Mouse (Mus musculus): Measurements from ENCODE around the gene Wdr41. TPM values are rescaled to one million over a fixed set of nuclear protein-coding genes. Genes with fewer than 3 reads are reported as not detected.

The Wdr41 gene
- polyA plus RNA-seq, 1 experiment from 2014 or later = 21.5 TPM

DNA sequence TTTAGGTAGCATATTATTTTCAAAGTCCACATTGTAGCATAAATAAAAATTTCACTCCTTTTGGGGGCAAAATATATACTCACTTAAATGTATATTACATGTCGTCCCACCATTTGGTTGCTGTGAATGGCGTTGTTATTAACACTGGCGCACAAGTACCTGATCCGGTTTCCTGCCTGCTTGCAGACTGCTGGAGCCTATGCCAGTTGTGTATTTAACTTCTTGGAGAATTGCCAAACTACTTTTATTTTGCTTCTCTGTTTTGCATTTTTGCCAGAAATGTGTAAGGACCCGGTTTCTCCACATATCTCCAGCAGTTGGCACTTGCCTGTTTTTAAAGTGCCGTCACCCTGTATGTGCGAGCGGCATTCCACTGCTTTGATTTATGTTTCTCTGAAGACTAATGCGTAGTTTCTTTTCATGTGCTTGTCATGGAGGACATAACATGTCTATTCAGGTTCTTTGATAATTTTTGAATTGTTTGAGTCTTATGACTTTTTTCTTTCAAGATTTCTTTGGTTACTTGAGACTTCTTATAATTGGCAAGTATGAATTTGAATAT is 6.1 kb upstream of the Wdr41 start:
- Histone ChIP-seq H3K9me3 (ENCODE audit: low read depth, low read length) (no peaks in the 10 kb centered on the region), H3K4me3 (ENCODE audit: low read depth, low read length) (no peak overlapping the region), H3K27me3 (ENCODE audit: insufficient read depth, low read length) (no peaks in the 10 kb centered on the region), H3K9ac (no peak overlapping the region), H3K4me2 (no peak overlapping the region), H3K27ac (ENCODE audit: low read depth) (no peak overlapping the region), H3K36me3 (ENCODE audit: insufficient read depth) (no peaks in the 10 kb centered on the region), H3K4me1 (ENCODE audit: insufficient read depth) (no peaks in the 10 kb centered on the region)
- 38% methylated on average over 9 of the region's 9 CpGs for WGBS
- ATAC-seq (ENCODE audit: insufficient read depth) (0 out of 2 replicates have a peak, but pooled peaks have one; percentile 49), DNase-seq (peak; percentile 68)
- TF ChIP-seq CTCF (IDR thresholded peaks at IDR 0.05; ENCODE audit: low read depth) = no peak

DNA sequence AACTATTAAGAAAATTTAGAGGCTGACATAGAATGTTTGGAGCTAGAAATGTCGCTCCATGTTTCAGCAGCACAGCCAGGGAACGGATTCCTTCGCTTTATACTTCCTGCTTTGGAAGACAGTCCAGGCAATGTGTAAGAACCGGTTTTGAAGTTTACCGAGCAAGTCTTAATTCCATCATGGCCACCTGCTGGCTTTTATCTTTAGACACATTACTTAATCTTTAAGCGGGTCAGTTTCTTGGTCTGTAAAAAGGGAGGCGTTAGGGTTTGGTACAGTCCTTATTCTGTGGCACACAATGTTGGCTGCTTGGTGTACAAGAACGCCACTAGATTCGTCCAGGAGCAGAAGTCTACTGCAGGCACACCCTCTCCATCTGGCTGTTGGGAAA is 321 bp upstream of the Wdr41 start:
- no peaks in the 10 kb centered on the region; the same call in 1 of the 2 replicates for H3K36me3 ChIP-seq (ENCODE audit: insufficient read depth)
- H3K9me3 ChIP-seq (ENCODE audit: low read depth, low read length) = no peaks in the 10 kb centered on the region
- H3K9ac ChIP-seq = peak overlapping the region; percentile 97
- peak overlapping the region; percentile 69 for H3K4me3 ChIP-seq (ENCODE audit: low read depth, low read length)
- peak overlapping the region; percentile 96 for H3K27ac ChIP-seq (ENCODE audit: low read depth)
- ATAC-seq (ENCODE audit: insufficient read depth) (peak; percentile 42), DNase-seq (no peak)
- WGBS = 11% methylated on average over 9 of the region's 9 CpGs
- H3K4me1 ChIP-seq (ENCODE audit: insufficient read depth) = no peaks in the 10 kb centered on the region; the same call in 1 of the 2 replicates
- no peak for TF ChIP-seq CTCF (IDR thresholded peaks at IDR 0.05; ENCODE audit: low read depth)
- no peaks in the 10 kb centered on the region for H3K27me3 ChIP-seq (ENCODE audit: insufficient read depth, low read length)
- peak overlapping the region; percentile 61 for H3K4me2 ChIP-seq

DNA sequence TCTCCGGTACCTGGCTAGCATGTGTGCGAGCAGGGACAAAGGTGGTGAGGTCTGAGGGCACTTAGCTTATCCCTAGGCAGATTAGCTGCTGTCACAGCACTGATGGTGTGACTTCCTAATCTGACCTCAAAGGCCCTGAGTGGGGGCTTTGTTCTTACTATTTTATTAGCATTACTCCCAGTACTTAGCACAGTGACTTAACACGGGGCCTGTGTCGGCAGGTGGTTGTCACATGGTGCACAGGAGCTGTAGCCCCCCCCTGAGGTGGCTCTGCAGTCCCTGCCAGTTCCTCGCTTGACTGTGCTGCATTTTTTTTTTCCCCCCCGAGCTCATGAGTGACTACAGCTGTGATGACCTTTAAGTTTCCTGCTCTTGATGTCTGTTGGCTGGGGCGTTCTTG is 2.9 kb downstream of the Wdr41 start:
- H3K4me1 ChIP-seq (ENCODE audit: insufficient read depth) = no peaks in the 10 kb centered on the region; the same call in 1 of the 2 replicates
- H3K9ac ChIP-seq = no peak overlapping the region
- DNase-seq (peak; percentile 8), ATAC-seq (ENCODE audit: insufficient read depth) (no peak)
- H3K4me2 ChIP-seq = no peak overlapping the region
- no peaks in the 10 kb centered on the region for H3K9me3 ChIP-seq (ENCODE audit: low read depth, low read length)
- 28% methylated on average over 7 of the region's 7 CpGs for WGBS
- no peak overlapping the region for H3K4me3 ChIP-seq (ENCODE audit: low read depth, low read length)
- no peak for TF ChIP-seq CTCF (IDR thresholded peaks at IDR 0.05; ENCODE audit: low read depth)
- H3K27me3 ChIP-seq (ENCODE audit: insufficient read depth, low read length) = no peaks in the 10 kb centered on the region
- H3K36me3 ChIP-seq (ENCODE audit: insufficient read depth) = no peaks in the 10 kb centered on the region; the same call in 1 of the 2 replicates
- no peak overlapping the region for H3K27ac ChIP-seq (ENCODE audit: low read depth)

DNA sequence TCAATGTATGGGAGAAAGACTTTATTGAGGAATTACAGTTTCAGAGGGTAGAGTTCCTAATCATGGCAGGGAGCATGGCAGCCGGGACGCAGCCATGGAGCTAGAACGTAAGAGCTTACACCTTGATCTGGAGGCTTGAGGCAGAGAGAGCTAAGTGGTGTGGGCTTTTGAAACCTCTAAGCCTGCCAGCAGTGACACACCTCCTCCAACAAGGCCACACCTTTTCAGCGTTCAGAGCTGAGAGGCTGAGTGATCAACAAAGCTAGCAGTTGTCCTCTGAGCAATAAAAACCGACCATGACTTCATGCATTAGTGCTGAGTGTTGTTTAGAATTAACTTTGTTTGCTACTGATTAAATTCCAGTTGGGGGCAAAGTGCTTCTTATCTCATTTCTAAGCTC is 14.4 kb downstream of the Wdr41 start:
- H3K4me1 ChIP-seq (ENCODE audit: insufficient read depth) = no peaks in the 10 kb centered on the region
- no peaks in the 10 kb centered on the region for H3K9me3 ChIP-seq (ENCODE audit: low read depth, low read length)
- no peaks in the 10 kb centered on the region for H3K36me3 ChIP-seq (ENCODE audit: insufficient read depth)
- no peak overlapping the region for H3K9ac ChIP-seq
- no peaks in the 10 kb centered on the region for H3K27me3 ChIP-seq (ENCODE audit: insufficient read depth, low read length)
- 43% methylated on average over 5 of the region's 5 CpGs for WGBS
- no peak for DNase-seq
- no peak for ATAC-seq (ENCODE audit: insufficient read depth)
- H3K4me2 ChIP-seq = no peak overlapping the region
- H3K4me3 ChIP-seq (ENCODE audit: low read depth, low read length) = no peak overlapping the region
- no peak for TF ChIP-seq CTCF (IDR thresholded peaks at IDR 0.05; ENCODE audit: low read depth)
- no peak overlapping the region for H3K27ac ChIP-seq (ENCODE audit: low read depth)

DNA sequence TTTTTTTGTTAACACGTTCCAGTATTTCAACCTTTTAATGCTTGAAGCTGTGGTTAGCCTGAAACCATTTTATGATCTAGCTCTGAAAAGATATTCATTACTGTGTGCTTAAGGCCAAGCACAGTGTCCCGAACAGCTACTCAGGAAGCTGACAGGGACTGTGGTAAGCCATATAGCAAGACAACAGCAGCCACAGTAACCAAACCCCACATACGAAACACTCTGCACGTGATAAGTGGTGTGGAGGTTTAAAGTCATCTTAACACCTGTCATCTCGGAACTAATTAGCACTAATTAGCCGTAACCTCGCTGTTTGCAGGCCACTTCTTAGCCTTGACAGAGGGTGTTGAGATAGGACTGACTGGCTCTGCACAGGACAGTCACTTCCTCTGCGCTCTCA is 31.1 kb downstream of the Wdr41 start:
- no peak overlapping the region for H3K27ac ChIP-seq (ENCODE audit: low read depth)
- ATAC-seq (ENCODE audit: insufficient read depth) (no peak), DNase-seq (no peak)
- no peak overlapping the region for H3K9ac ChIP-seq
- no peaks in the 10 kb centered on the region for H3K4me1 ChIP-seq (ENCODE audit: insufficient read depth)
- H3K9me3 ChIP-seq (ENCODE audit: low read depth, low read length) = no peaks in the 10 kb centered on the region
- no peak for TF ChIP-seq CTCF (IDR thresholded peaks at IDR 0.05; ENCODE audit: low read depth)
- H3K36me3 ChIP-seq (ENCODE audit: insufficient read depth) = peaks cover 8% of the 10 kb centered on the region; the same call in 1 of the 2 replicates
- H3K4me2 ChIP-seq = no peak overlapping the region
- WGBS = 79% methylated on average over 8 of the region's 8 CpGs
- H3K27me3 ChIP-seq (ENCODE audit: insufficient read depth, low read length) = no peaks in the 10 kb centered on the region
- H3K4me3 ChIP-seq (ENCODE audit: low read depth, low read length) = no peak overlapping the region

DNA sequence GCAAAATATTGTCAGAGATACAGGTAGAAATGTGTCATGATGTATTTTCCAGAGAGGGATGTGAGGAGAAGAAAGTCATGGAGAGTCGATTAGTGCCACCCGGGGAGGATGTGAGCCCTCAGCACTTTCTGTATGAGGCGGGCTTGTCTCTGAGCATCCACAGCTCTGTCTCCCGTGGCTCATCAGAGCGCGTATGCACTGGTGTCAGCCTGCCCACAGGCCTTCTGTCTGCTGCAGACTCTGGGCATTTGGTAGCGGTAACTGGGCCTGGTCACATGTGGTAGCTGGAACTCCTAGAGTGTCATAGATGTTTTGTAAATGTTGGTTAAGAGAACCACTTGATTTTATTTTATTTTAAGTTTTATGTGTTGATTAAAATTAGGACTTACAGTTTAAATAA is 33.1 kb downstream of the Wdr41 start:
- ATAC-seq (ENCODE audit: insufficient read depth) (no peak), DNase-seq (no peak)
- Histone ChIP-seq H3K9ac (no peak overlapping the region), H3K9me3 (ENCODE audit: low read depth, low read length) (no peaks in the 10 kb centered on the region), H3K27ac (ENCODE audit: low read depth) (no peak overlapping the region), H3K27me3 (ENCODE audit: insufficient read depth, low read length) (no peaks in the 10 kb centered on the region), H3K4me2 (no peak overlapping the region), H3K4me3 (ENCODE audit: low read depth, low read length) (no peak overlapping the region), H3K36me3 (ENCODE audit: insufficient read depth) (peaks cover 8% of the 10 kb centered on the region; the same call in 1 of the 2 replicates), H3K4me1 (ENCODE audit: insufficient read depth) (no peaks in the 10 kb centered on the region)
- 77% methylated on average over 7 of the region's 7 CpGs for WGBS
- no peak for TF ChIP-seq CTCF (IDR thresholded peaks at IDR 0.05; ENCODE audit: low read depth)

DNA sequence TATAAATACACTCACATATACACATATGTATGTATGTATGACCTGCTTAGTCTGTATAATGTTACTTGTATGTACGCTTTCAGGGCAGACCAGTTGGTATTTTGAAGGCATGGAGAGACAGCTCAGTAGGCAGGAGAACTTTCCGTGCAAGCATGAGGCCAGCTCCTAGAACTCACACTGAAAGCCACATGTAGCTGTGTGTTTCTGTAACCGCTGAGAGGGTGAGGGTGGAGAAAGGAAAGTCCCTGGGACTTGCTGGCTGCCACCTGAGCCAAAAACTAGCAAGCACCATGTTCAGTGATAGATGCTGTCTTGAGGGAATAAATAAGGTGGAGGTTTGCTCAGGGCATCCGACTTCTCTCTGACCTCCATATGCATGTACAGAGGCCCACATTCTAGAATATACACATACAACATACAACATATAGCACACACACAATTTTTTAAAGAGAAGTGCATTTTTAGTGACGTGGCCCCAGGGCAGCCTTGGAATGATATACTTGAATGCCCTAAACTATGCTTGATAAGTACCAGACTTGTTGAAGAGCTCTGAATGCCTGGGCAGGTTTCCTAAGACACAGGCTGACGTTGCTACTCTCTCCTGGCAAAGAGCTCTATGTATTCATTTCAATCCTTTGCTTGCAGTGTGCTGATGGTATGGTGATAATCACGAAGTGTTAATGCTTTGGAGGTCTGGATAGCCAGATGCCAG is 35.6 kb downstream of the Wdr41 start:
- no peaks in the 10 kb centered on the region for H3K27me3 ChIP-seq (ENCODE audit: insufficient read depth, low read length)
- no peak for DNase-seq
- ATAC-seq (ENCODE audit: insufficient read depth) = no peak
- H3K36me3 ChIP-seq (ENCODE audit: insufficient read depth) = peaks cover 8% of the 10 kb centered on the region; the same call in 1 of the 2 replicates
- WGBS = 88% methylated on average over 7 of the region's 7 CpGs
- H3K27ac ChIP-seq (ENCODE audit: low read depth) = no peak overlapping the region
- no peaks in the 10 kb centered on the region for H3K9me3 ChIP-seq (ENCODE audit: low read depth, low read length)
- H3K4me2 ChIP-seq = no peak overlapping the region
- no peaks in the 10 kb centered on the region for H3K4me1 ChIP-seq (ENCODE audit: insufficient read depth)
- no peak for TF ChIP-seq CTCF (IDR thresholded peaks at IDR 0.05; ENCODE audit: low read depth)
- no peak overlapping the region for H3K9ac ChIP-seq
- no peak overlapping the region for H3K4me3 ChIP-seq (ENCODE audit: low read depth, low read length)

All from lung, embryonic 14.5 days (tissue).